Mouse (Mus musculus): ENCODE data around the gene Vmp1. TPM values are rescaled to one million over a fixed set of nuclear protein-coding genes. Genes with fewer than 3 reads are reported as not detected.

The Vmp1 gene
- polyA plus RNA-seq, 1 experiment from 2014 or later: 222 TPM

GRCm38 (mm10) chr11:86591931-86592616 lies 91.6 kb downstream of the Vmp1 start:
- 89% methylated on average over 2 of the region's 2 CpGs for WGBS
- no peak overlapping the region for H3K4me3 ChIP-seq (replicated peaks; ENCODE audit: low read depth, low read length)
- H3K27me3 ChIP-seq (ENCODE audit: insufficient read depth, low read length): no peaks in the 10 kb centered on the region
- ATAC-seq (replicated peaks; ENCODE audit: low FRiP score, low read depth) (no peak), DNase-seq (ENCODE audit: low spot score) (no peak)
- no peak overlapping the region for H3K4me2 ChIP-seq (ENCODE audit: low read length)
- no peak for TF ChIP-seq CTCF (IDR thresholded peaks at IDR 0.05; ENCODE audit: low read depth)
- no peak overlapping the region for H3K9ac ChIP-seq (ENCODE audit: low read depth, low read length)
- H3K4me1 ChIP-seq (replicated peaks; ENCODE audit: insufficient read depth, low read length): peaks cover 6% of the 10 kb centered on the region; the same call in 1 of the 2 replicates
- no peaks in the 10 kb centered on the region for H3K36me3 ChIP-seq (ENCODE audit: insufficient read depth, low read length)
- H3K9me3 ChIP-seq (replicated peaks; ENCODE audit: low read length): no peaks in the 10 kb centered on the region
- H3K27ac ChIP-seq: peak overlapping the region; percentile 52

- TF ChIP-seq CTCF (IDR thresholded peaks at IDR 0.05; ENCODE audit: low read depth): no peak
- DNase-seq (ENCODE audit: low spot score) (no peak), ATAC-seq (replicated peaks; ENCODE audit: low FRiP score, low read depth) (no peak)
- Histone ChIP-seq H3K4me3 (replicated peaks; ENCODE audit: low read depth, low read length) (no peak overlapping the region), H3K36me3 (ENCODE audit: insufficient read depth, low read length) (no peaks in the 10 kb centered on the region), H3K9ac (ENCODE audit: low read depth, low read length) (no peak overlapping the region), H3K9me3 (replicated peaks; ENCODE audit: low read length) (no peaks in the 10 kb centered on the region), H3K4me2 (ENCODE audit: low read length) (no peak overlapping the region), H3K27me3 (ENCODE audit: insufficient read depth, low read length) (no peaks in the 10 kb centered on the region), H3K27ac (no peak overlapping the region; the same call in 1 of the 2 replicates), H3K4me1 (replicated peaks; ENCODE audit: insufficient read depth, low read length) (peaks cover 6% of the 10 kb centered on the region; the same call in 1 of the 2 replicates)
- WGBS: 81% methylated on average over 4 of the region's 4 CpGs
Observed at GRCm38 (mm10) chr11:86591301-86591845, 92.3 kb downstream of the Vmp1 start.

GRCm38 (mm10) chr11:86590579-86590978 lies 93.1 kb downstream of the Vmp1 start:
- no peak overlapping the region for H3K4me3 ChIP-seq (replicated peaks; ENCODE audit: low read depth, low read length)
- H3K9ac ChIP-seq (ENCODE audit: low read depth, low read length): no peak overlapping the region
- H3K27me3 ChIP-seq (ENCODE audit: insufficient read depth, low read length): no peaks in the 10 kb centered on the region
- WGBS: 92% methylated on average over 10 of the region's 10 CpGs
- no peak overlapping the region for H3K4me2 ChIP-seq (ENCODE audit: low read length)
- peaks cover 6% of the 10 kb centered on the region; the same call in 1 of the 2 replicates for H3K4me1 ChIP-seq (replicated peaks; ENCODE audit: insufficient read depth, low read length)
- no peak for TF ChIP-seq CTCF (IDR thresholded peaks at IDR 0.05; ENCODE audit: low read depth)
- H3K27ac ChIP-seq: no peak overlapping the region
- no peaks in the 10 kb centered on the region for H3K9me3 ChIP-seq (replicated peaks; ENCODE audit: low read length)
- DNase-seq (ENCODE audit: low spot score): no peak
- no peak for ATAC-seq (replicated peaks; ENCODE audit: low FRiP score, low read depth)
- H3K36me3 ChIP-seq (ENCODE audit: insufficient read depth, low read length): no peaks in the 10 kb centered on the region

- Histone ChIP-seq H3K4me3 (replicated peaks; ENCODE audit: low read depth, low read length) (no peak overlapping the region), H3K4me1 (replicated peaks; ENCODE audit: insufficient read depth, low read length) (peaks cover 6% of the 10 kb centered on the region; the same call in 1 of the 2 replicates), H3K9ac (ENCODE audit: low read depth, low read length) (no peak overlapping the region), H3K9me3 (replicated peaks; ENCODE audit: low read length) (no peaks in the 10 kb centered on the region), H3K27ac (no peak overlapping the region), H3K36me3 (ENCODE audit: insufficient read depth, low read length) (no peaks in the 10 kb centered on the region), H3K27me3 (ENCODE audit: insufficient read depth, low read length) (no peaks in the 10 kb centered on the region), H3K4me2 (ENCODE audit: low read length) (no peak overlapping the region)
- DNase-seq (ENCODE audit: low spot score): no peak
- no peak for ATAC-seq (replicated peaks; ENCODE audit: low FRiP score, low read depth)
- no peak for TF ChIP-seq CTCF (IDR thresholded peaks at IDR 0.05; ENCODE audit: low read depth)
- 80% methylated on average over 4 of the region's 4 CpGs for WGBS
Observed at GRCm38 (mm10) chr11:86590066-86590465, 93.6 kb downstream of the Vmp1 start.

GRCm38 (mm10) chr11:86588583-86589298 lies 94.9 kb downstream of the Vmp1 start:
- no peak for DNase-seq (ENCODE audit: low spot score)
- Histone ChIP-seq H3K36me3 (ENCODE audit: insufficient read depth, low read length) (no peaks in the 10 kb centered on the region), H3K4me1 (replicated peaks; ENCODE audit: insufficient read depth, low read length) (peaks cover 6% of the 10 kb centered on the region; the same call in 1 of the 2 replicates), H3K27me3 (ENCODE audit: insufficient read depth, low read length) (no peaks in the 10 kb centered on the region), H3K9ac (ENCODE audit: low read depth, low read length) (no peak overlapping the region), H3K9me3 (replicated peaks; ENCODE audit: low read length) (no peaks in the 10 kb centered on the region), H3K4me2 (ENCODE audit: low read length) (no peak overlapping the region), H3K27ac (no peak overlapping the region), H3K4me3 (replicated peaks; ENCODE audit: low read depth, low read length) (no peak overlapping the region)
- WGBS: 92% methylated on average over 4 of the region's 4 CpGs
- no peak for ATAC-seq (replicated peaks; ENCODE audit: low FRiP score, low read depth)
- no peak for TF ChIP-seq CTCF (IDR thresholded peaks at IDR 0.05; ENCODE audit: low read depth)

GRCm38 (mm10) chr11:86587830-86588229 lies 95.8 kb downstream of the Vmp1 start:
- Histone ChIP-seq H3K9ac (ENCODE audit: low read depth, low read length) (no peak overlapping the region), H3K4me2 (ENCODE audit: low read length) (peak overlapping the region; percentile 50), H3K27ac (peak overlapping the region; percentile 75), H3K27me3 (ENCODE audit: insufficient read depth, low read length) (no peaks in the 10 kb centered on the region), H3K9me3 (replicated peaks; ENCODE audit: low read length) (no peaks in the 10 kb centered on the region), H3K4me1 (replicated peaks; ENCODE audit: insufficient read depth, low read length) (peaks cover 3% of the 10 kb centered on the region; the same call in 1 of the 2 replicates), H3K4me3 (replicated peaks; ENCODE audit: low read depth, low read length) (no peak overlapping the region), H3K36me3 (ENCODE audit: insufficient read depth, low read length) (no peaks in the 10 kb centered on the region)
- DNase-seq (ENCODE audit: low spot score): no peak
- no peak for TF ChIP-seq CTCF (IDR thresholded peaks at IDR 0.05; ENCODE audit: low read depth)
- ATAC-seq (replicated peaks; ENCODE audit: low FRiP score, low read depth): no peak
- WGBS: 49% methylated on average over 7 of the region's 7 CpGs

All from kidney, postnatal 0 days (tissue).